Mouse (Mus musculus): Measurements from ENCODE around the gene Rad51. TPM values are rescaled to one million over a fixed set of nuclear protein-coding genes. Genes with fewer than 3 reads are reported as not detected.

Gene Rad51
- 8.7 TPM for polyA plus RNA-seq (2015; fragmentation: Illumina TruSeq; extraction: RNeasy Lipid Tissue Mini Kit (QIAGEN cat#74804); ENCODE audit: insufficient read depth, low replicate concordance)

DNA sequence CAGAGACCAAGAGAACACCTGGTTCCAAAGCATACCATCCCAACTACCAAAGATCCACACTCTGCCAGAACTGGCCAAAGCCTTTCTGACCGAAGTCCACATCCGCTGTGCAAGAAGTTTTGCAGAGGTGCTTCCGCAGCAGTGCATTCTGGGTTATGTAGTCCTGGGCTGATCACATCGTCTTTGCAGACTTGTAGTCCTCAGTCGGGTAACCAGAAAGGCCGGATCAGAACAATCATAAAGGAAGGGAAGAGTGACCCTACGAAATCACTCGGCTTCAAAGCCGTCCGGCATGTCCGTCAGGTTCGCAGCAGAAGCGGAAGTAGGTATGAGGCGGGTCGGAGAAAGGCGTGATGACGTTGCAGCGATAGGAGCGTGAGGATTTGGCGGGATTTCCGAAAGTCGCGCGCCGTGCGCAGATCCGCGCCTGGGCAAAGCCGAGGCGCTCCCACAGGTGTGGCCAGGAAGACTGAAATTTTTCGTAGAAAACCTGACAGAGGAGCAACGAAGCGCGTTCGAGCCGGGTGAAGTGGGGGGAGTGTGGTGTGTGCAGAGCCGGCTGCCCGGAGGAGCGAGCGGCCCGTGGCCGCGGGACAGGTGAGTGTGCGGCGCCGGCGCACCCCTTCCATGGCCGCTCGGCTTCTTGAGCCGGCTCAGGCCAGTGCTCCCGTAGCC is at the start of gene Rad51:
Gene Rad51 (plus strand): TSS at position 356 of the 675 bp plus-strand sequence.

DNA sequence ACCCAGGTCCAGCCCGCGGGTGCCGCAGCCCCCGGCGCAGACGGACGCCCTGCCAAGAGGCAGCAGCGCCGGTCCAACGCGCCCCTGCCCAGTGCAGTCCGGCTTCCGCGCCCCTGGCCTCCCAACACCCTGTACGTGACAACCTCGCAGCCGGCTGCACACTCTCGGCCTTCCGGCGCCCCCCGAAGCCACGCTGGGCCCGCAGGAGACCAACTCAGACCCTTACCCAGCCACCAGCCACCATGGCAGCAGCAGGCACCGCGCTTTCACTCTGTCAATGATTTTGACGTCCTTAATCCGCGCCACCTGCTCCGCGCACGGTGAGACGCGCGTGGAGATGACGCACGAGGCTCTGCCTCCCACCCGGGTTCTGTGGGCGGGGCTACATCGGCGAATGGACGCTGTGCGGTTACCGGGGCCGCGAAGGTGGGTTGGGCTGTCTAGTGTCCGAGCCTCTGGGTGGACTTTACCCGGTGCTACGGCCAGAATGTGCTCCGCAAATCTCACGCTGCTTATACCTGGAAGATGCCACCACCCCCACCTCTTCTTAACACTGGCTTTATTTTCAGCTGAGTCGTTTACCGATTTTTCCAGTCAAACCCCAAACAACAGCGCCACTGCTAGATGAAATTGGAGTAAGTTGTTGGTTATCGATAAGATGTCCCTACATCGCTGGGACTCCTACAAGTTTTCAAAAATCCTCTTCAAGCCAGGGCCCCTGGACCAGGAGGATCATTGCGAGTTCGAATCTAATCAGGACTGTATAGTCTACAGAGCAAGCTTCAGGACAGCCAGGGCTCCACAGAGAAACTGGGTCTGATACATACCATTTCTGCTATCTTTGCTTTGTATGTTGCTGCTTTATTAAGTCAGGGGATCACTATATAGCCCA is 44.3 kb downstream of the Rad51 start, which contains the start of gene Rmdn3:
Gene Rmdn3 (minus strand): TSS at position 354 of the 892 bp plus-strand sequence.

DNA sequence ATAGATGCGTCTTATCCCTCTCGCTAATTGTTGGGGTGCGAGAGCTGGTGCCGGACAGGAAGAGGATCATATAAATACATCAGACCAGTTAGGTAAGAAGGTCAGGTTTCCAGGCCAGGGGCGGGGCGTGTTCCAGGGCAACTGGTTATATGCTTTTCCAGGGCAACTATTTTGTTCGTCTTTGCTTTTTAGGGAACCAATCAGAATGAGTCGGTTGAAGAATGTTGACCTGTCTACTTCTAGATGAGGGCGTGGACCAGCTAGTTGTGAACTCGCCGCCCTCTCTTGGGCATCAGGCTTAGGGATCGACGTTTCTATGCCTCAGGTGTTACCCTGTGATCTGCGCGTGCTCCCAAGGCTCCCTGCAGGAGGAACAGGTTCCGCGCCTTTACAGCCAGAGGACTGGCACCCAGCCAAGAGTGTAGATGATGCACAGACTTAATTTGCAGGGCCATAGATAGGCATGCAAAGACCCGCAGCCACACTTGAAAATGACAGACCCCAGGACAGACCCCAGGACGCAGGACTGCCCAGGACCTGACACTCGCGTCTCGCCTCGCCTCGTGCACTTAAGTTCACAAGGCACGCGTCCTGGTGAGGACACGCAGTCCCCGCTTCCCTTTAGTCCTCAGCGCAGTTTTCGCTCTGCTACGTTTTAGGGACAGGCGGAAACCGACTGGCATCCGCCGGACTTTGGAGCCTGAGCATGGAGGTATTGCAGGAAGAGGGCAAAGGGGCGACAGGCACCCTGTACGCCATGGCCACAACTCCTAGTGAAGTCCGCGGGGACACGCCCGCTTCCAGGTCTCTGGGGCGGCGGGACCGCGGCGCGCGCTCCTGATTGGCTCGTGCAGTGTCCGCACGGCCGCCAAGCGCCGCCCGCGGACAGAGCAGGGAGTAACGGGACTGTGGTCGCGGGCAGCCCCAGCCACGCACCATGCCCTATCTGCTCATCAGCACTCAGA is 54.6 kb downstream of the Rad51 start, which contains the start of gene Gchfr:
Gene Gchfr (plus strand): TSS at position 873 of the 965 bp plus-strand sequence.

DNA sequence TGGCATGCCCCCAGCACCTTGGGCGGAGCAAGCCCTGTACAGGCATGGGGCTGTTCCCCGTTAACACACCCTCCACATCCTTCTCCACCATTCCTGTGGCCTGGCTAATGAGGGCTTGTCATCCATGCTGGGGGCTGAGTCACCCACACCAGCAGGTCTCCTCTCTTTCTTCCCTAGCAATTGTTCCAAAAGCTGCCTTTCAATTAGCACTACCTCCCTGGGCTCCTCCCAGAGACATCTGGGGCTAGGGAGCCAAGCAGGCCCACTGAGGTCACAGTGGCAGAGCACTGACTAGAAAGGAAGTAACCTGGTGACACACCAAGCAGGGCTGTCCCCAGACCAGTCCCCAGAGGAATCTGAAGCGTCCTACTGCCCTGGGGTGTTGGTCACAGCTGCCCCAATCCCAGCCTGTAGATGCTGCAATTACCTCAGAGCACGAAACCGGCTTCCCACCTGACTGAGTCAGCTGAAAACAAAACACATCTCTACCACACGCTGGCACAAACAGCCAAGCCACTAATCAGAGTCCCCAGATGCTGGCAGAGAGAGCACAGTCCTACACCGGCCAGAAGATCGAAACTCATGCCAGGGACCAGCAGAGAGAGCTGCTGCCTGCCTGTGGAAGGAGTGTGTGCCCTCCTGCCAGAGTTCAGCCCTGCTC is 61.5 kb downstream of the Rad51 start, which contains the start of gene Gm14137:
Gene Gm14137 (plus strand): TSS at position 519 of the 661 bp plus-strand sequence.

Other genes starting within 250 kb of the Rad51 start
- gene Bahd1, start 212.4 kb upstream of the Rad51 start, polyA plus RNA-seq (2015; fragmentation: Illumina TruSeq; extraction: RNeasy Lipid Tissue Mini Kit (QIAGEN cat#74804); ENCODE audit: insufficient read depth, low replicate concordance) = 15.3 TPM
- gene Chst14, start 186.3 kb upstream of the Rad51 start, polyA plus RNA-seq (2015; fragmentation: Illumina TruSeq; extraction: RNeasy Lipid Tissue Mini Kit (QIAGEN cat#74804); ENCODE audit: insufficient read depth, low replicate concordance) = 5.7 TPM
- gene Ccdc32, start 83.4 kb upstream of the Rad51 start, polyA plus RNA-seq (2015; fragmentation: Illumina TruSeq; extraction: RNeasy Lipid Tissue Mini Kit (QIAGEN cat#74804); ENCODE audit: insufficient read depth, low replicate concordance) = 15.5 TPM
- 2.7 TPM for gene Rpusd2, start 78.0 kb upstream of the Rad51 start, polyA plus RNA-seq (2015; fragmentation: Illumina TruSeq; extraction: RNeasy Lipid Tissue Mini Kit (QIAGEN cat#74804); ENCODE audit: insufficient read depth, low replicate concordance)
- gene Knl1, start 65.7 kb upstream of the Rad51 start, polyA plus RNA-seq (2015; fragmentation: Illumina TruSeq; extraction: RNeasy Lipid Tissue Mini Kit (QIAGEN cat#74804); ENCODE audit: insufficient read depth, low replicate concordance) = 8.1 TPM
- 24.8 TPM for gene Rmdn3, start 44.2 kb downstream of the Rad51 start, polyA plus RNA-seq (2015; fragmentation: Illumina TruSeq; extraction: RNeasy Lipid Tissue Mini Kit (QIAGEN cat#74804); ENCODE audit: insufficient read depth, low replicate concordance)
- not detected for gene Gchfr, start 55.0 kb downstream of the Rad51 start, polyA plus RNA-seq (2015; fragmentation: Illumina TruSeq; extraction: RNeasy Lipid Tissue Mini Kit (QIAGEN cat#74804); ENCODE audit: insufficient read depth, low replicate concordance)
- gene Gm14137, start 61.7 kb downstream of the Rad51 start, polyA plus RNA-seq (2015; fragmentation: Illumina TruSeq; extraction: RNeasy Lipid Tissue Mini Kit (QIAGEN cat#74804); ENCODE audit: insufficient read depth, low replicate concordance) = 0.29 TPM
- gene Zfyve19, start 95.8 kb downstream of the Rad51 start, polyA plus RNA-seq (2015; fragmentation: Illumina TruSeq; extraction: RNeasy Lipid Tissue Mini Kit (QIAGEN cat#74804); ENCODE audit: insufficient read depth, low replicate concordance) = 31.7 TPM
- gene Dnajc17, start 96.0 kb downstream of the Rad51 start, polyA plus RNA-seq (2015; fragmentation: Illumina TruSeq; extraction: RNeasy Lipid Tissue Mini Kit (QIAGEN cat#74804); ENCODE audit: insufficient read depth, low replicate concordance) = 14.3 TPM
- not detected for gene Ppp1r14d, start 117.1 kb downstream of the Rad51 start, polyA plus RNA-seq (2015; fragmentation: Illumina TruSeq; extraction: RNeasy Lipid Tissue Mini Kit (QIAGEN cat#74804); ENCODE audit: insufficient read depth, low replicate concordance)
- 7.3 TPM for gene Spint1, start 124.6 kb downstream of the Rad51 start, polyA plus RNA-seq (2015; fragmentation: Illumina TruSeq; extraction: RNeasy Lipid Tissue Mini Kit (QIAGEN cat#74804); ENCODE audit: insufficient read depth, low replicate concordance)
- gene Rhov, start 158.5 kb downstream of the Rad51 start, polyA plus RNA-seq (2015; fragmentation: Illumina TruSeq; extraction: RNeasy Lipid Tissue Mini Kit (QIAGEN cat#74804); ENCODE audit: insufficient read depth, low replicate concordance) = not detected
- 3.2 TPM for gene Vps18, start 175.9 kb downstream of the Rad51 start, polyA plus RNA-seq (2015; fragmentation: Illumina TruSeq; extraction: RNeasy Lipid Tissue Mini Kit (QIAGEN cat#74804); ENCODE audit: insufficient read depth, low replicate concordance)
- gene Dll4, start 213.0 kb downstream of the Rad51 start, polyA plus RNA-seq (2015; fragmentation: Illumina TruSeq; extraction: RNeasy Lipid Tissue Mini Kit (QIAGEN cat#74804); ENCODE audit: insufficient read depth, low replicate concordance) = 2.2 TPM
- gene Chac1, start 238.4 kb downstream of the Rad51 start, polyA plus RNA-seq (2015; fragmentation: Illumina TruSeq; extraction: RNeasy Lipid Tissue Mini Kit (QIAGEN cat#74804); ENCODE audit: insufficient read depth, low replicate concordance) = 0.33 TPM

All from spleen, adult 10 weeks (tissue).